Mouse (Mus musculus) cerebellum, postnatal 14 days (tissue): ENCODE data around the gene Apol7b.
A peak's percentile ranks its signal among the peaks of the same experiment; 100 is the strongest.
"Not testable (repeated sequence)": the region's sequence is repeated elsewhere in the genome, so short reads cannot be mapped to it uniquely, and the experiment has no call there.

Source experiments
- DNase-seq, 2 experiments: peaks; one replicate each; pipeline ENCODE4 v3.0.0; 2021; ENCODE audit warnings: mixed read lengths in 2 of 2

Apol7b gene

GRCm38 (mm10) chr15:77447392-77447791, at the start of gene Apol7b:
Apol7b (minus strand) TSS chr15:77447492.
- DNase-seq, result not testable (repeated sequence)

GRCm38 (mm10) chr15:77494694-77495093, 47.4 kb upstream of the Apol7b start:
- DNase-seq, result not testable (repeated sequence)

- DNase-seq, result not testable (repeated sequence)
Observed at GRCm38 (mm10) chr15:77493181-77493580, 45.9 kb upstream of the Apol7b start.

GRCm38 (mm10) chr15:77482140-77482794, 35.0 kb upstream of the Apol7b start:
- no peak for DNase-seq

GRCm38 (mm10) chr15:77476693-77477092, 29.4 kb upstream of the Apol7b start, which contains the start of gene Apol10a:
Apol10a (plus strand) TSS chr15:77477047.
- not testable (repeated sequence) for DNase-seq

GRCm38 (mm10) chr15:77474699-77475390, 27.6 kb upstream of the Apol7b start:
- DNase-seq, result not testable (repeated sequence)

- peak in 1 of 2 experiments; percentile 2 for DNase-seq
Observed at GRCm38 (mm10) chr15:77449927-77450326, 2.6 kb upstream of the Apol7b start.

- DNase-seq, result not testable (repeated sequence)
Observed at GRCm38 (mm10) chr15:77445668-77446067, 1.6 kb downstream of the Apol7b start.

- not testable (repeated sequence) for DNase-seq
Observed at GRCm38 (mm10) chr15:77444746-77445145, 2.5 kb downstream of the Apol7b start.

GRCm38 (mm10) chr15:77428690-77429448, 18.4 kb downstream of the Apol7b start:
- not testable (repeated sequence) for DNase-seq

GRCm38 (mm10) chr15:77422925-77423324, 24.4 kb downstream of the Apol7b start:
- DNase-seq, result not testable (repeated sequence)

GRCm38 (mm10) chr15:77419657-77420056, 27.6 kb downstream of the Apol7b start:
- DNase-seq, result not testable (repeated sequence)

GRCm38 (mm10) chr15:77416655-77417333, 30.5 kb downstream of the Apol7b start:
- not testable (repeated sequence) for DNase-seq

GRCm38 (mm10) chr15:77415653-77416052, 31.6 kb downstream of the Apol7b start:
- DNase-seq, result not testable (repeated sequence)

- not testable (repeated sequence) for DNase-seq
Observed at GRCm38 (mm10) chr15:77412695-77413094, 34.6 kb downstream of the Apol7b start.

GRCm38 (mm10) chr15:77411035-77411434, 36.3 kb downstream of the Apol7b start, which contains the start of gene Apol9a:
Apol9a (minus strand) TSS chr15:77411135.
- DNase-seq, result not testable (repeated sequence)

GRCm38 (mm10) chr15:77406370-77406769, 40.9 kb downstream of the Apol7b start:
- DNase-seq, result peak; percentile 70 to 83

GRCm38 (mm10) chr15:77399027-77399426, 48.3 kb downstream of the Apol7b start, which contains the start of gene Apol7a:
Apol7a (minus strand) TSS chr15:77399110.
- peak in 1 of 2 experiments; percentile 30 for DNase-seq

- DNase-seq, result not testable (repeated sequence)
Observed at GRCm38 (mm10) chr15:77397450-77398132, 49.7 kb downstream of the Apol7b start.

GRCm38 (mm10) chr15:77393832-77394231, 53.5 kb downstream of the Apol7b start:
- not testable (repeated sequence) for DNase-seq

GRCm38 (mm10) chr15:77387462-77387861, 59.8 kb downstream of the Apol7b start:
- DNase-seq, result no peak
